Mouse (Mus musculus) hindbrain, embryonic 12.5 days (tissue): Measurements from ENCODE around the gene Npas2. TPM values are rescaled to one million over a fixed set of nuclear protein-coding genes. Genes with fewer than 3 reads are reported as not detected.

Source experiments
- ATAC-seq: fragments of 200-750 bp; cut with Nextera tagmentation; 2 replicates; pipeline ENCODE4 v1.8.0; 2017; ENCODE audit warnings: moderate TSS enrichment; ENCODE audit not compliant: low FRiP score
- H3K27ac ChIP-seq: fragments of 300-500 bp; sonication (generic); 2 replicates; pipeline ENCODE4 v1.5.1; 2016; ENCODE audit warnings: mild to moderate bottlenecking
- H3K27me3 ChIP-seq: fragments of 300-500 bp; sonication (generic); 2 replicates; pipeline ENCODE4 v1.6.1; 2016; ENCODE audit warnings: mild to moderate bottlenecking
- H3K36me3 ChIP-seq: fragments of 300-500 bp; sonication (generic); 2 replicates; pipeline ENCODE4 v1.6.1; 2016; ENCODE audit warnings: mild to moderate bottlenecking
- H3K4me1 ChIP-seq: fragments of 300-500 bp; sonication (generic); 2 replicates; pipeline ENCODE4 v1.6.1; 2016
- H3K4me2 ChIP-seq: fragments of 300-500 bp; sonication (generic); replicated peaks from 2 replicates; pipeline ENCODE4 v1.6.1; 2016; ENCODE audit warnings: mild to moderate bottlenecking
- H3K4me3 ChIP-seq: fragments of 300-500 bp; sonication (generic); 2 replicates; pipeline ENCODE4 v1.5.1; 2016; ENCODE audit warnings: mild to moderate bottlenecking
- H3K9ac ChIP-seq: fragments of 300-500 bp; sonication (generic); 2 replicates; pipeline ENCODE4 v1.6.1; 2016; ENCODE audit warnings: mild to moderate bottlenecking, moderate library complexity
- H3K9me3 ChIP-seq: fragments of 300-500 bp; sonication (generic); replicated peaks from 2 replicates; pipeline ENCODE4 v1.6.1; 2016; ENCODE audit warnings: mild to moderate bottlenecking
- WGBS: fragments of 180-500 bp; shearing (Covaris S2); methylation state at CpG from one replicate; pipeline ENCODE4 v1.1.7; 2016; 5-methylcytosine and 5-hydroxymethylcytosine counted together
- polyA plus RNA-seq: library from polyadenylated mRNA; unstranded; fragments of >200 nt; fragmentation: Nextera tagmentation; extraction: Ambion mirVana; gene quantifications from 2 replicates; pipeline ENCODE4 v1.2.1, GENCODE M21; 2016

The Npas2 gene
- polyA plus RNA-seq, 1 experiment from 2014 or later: 0.15 TPM

- Histone ChIP-seq H3K27me3 (no peaks in the 10 kb centered on the region), H3K9ac (no peak overlapping the region), H3K9me3 (no peaks in the 10 kb centered on the region), H3K27ac (no peak overlapping the region), H3K4me2 (no peak overlapping the region), H3K4me3 (no peak overlapping the region), H3K36me3 (no peaks in the 10 kb centered on the region), H3K4me1 (no peaks in the 10 kb centered on the region)
- no peak for ATAC-seq
- WGBS: 82% methylated on average over 8 of the region's 8 CpGs
These were observed 66.8 kb downstream of the Npas2 start for GRCm38 (mm10) chr1:39260183-39260978.

GRCm38 (mm10) chr1:39266843-39267512 is 73.4 kb downstream of the Npas2 start:
- 0 out of 2 replicates have a peak overlapping the region, but pooled peaks have one; percentile 30 for H3K27ac ChIP-seq

GRCm38 (mm10) chr1:39272976-39273375 is 79.4 kb downstream of the Npas2 start:
- no peak overlapping the region for H3K9ac ChIP-seq
- H3K9me3 ChIP-seq: peaks cover 8% of the 10 kb centered on the region; the same call in 1 of the 2 replicates
- no peak overlapping the region for H3K4me2 ChIP-seq
- no peak overlapping the region for H3K4me3 ChIP-seq
- 71% methylated on average over 6 of the region's 6 CpGs for WGBS
- ATAC-seq: no peak
- H3K36me3 ChIP-seq: no peaks in the 10 kb centered on the region
- no peaks in the 10 kb centered on the region for H3K4me1 ChIP-seq
- no peaks in the 10 kb centered on the region for H3K27me3 ChIP-seq
- H3K27ac ChIP-seq: no peak overlapping the region

More at GRCm38 (mm10) chr1:39266843-39267512, 73.4 kb downstream of the Npas2 start:
- WGBS: 65% methylated on average over 9 of the region's 9 CpGs
- H3K27me3 ChIP-seq: no peaks in the 10 kb centered on the region
- H3K9ac ChIP-seq: no peak overlapping the region
- H3K9me3 ChIP-seq: no peaks in the 10 kb centered on the region; the same call in 1 of the 2 replicates
- H3K4me2 ChIP-seq: no peak overlapping the region
- peak; percentile 52; the same call in 1 of the 2 replicates for ATAC-seq
- H3K36me3 ChIP-seq: no peaks in the 10 kb centered on the region
- H3K4me1 ChIP-seq: peaks cover 7% of the 10 kb centered on the region; the same call in 1 of the 2 replicates
- no peak overlapping the region for H3K4me3 ChIP-seq

- Histone ChIP-seq H3K9ac (no peak overlapping the region), H3K4me1 (peaks cover 3% of the 10 kb centered on the region; the same call in 1 of the 2 replicates), H3K4me3 (no peak overlapping the region), H3K27ac (no peak overlapping the region), H3K4me2 (no peak overlapping the region), H3K36me3 (no peaks in the 10 kb centered on the region), H3K27me3 (no peaks in the 10 kb centered on the region), H3K9me3 (peaks cover 8% of the 10 kb centered on the region; the same call in 1 of the 2 replicates)
- 94% methylated on average over 7 of the region's 7 CpGs for WGBS
- ATAC-seq: no peak
These were observed 86.9 kb downstream of the Npas2 start for GRCm38 (mm10) chr1:39280391-39280790.

GRCm38 (mm10) chr1:39280989-39281875 is 87.7 kb downstream of the Npas2 start:
- Histone ChIP-seq H3K4me1 (peaks cover 3% of the 10 kb centered on the region; the same call in 1 of the 2 replicates), H3K27me3 (no peaks in the 10 kb centered on the region), H3K9me3 (peaks cover 8% of the 10 kb centered on the region; the same call in 1 of the 2 replicates), H3K9ac (no peak overlapping the region), H3K4me2 (no peak overlapping the region), H3K4me3 (no peak overlapping the region), H3K36me3 (no peaks in the 10 kb centered on the region), H3K27ac (no peak overlapping the region)
- WGBS: 76% methylated on average over 15 of the region's 15 CpGs
- no peak for ATAC-seq

GRCm38 (mm10) chr1:39281888-39282287 is 88.4 kb downstream of the Npas2 start:
- Histone ChIP-seq H3K27ac (no peak overlapping the region), H3K4me3 (no peak overlapping the region), H3K9me3 (peaks cover 5% of the 10 kb centered on the region; the same call in 1 of the 2 replicates), H3K9ac (no peak overlapping the region), H3K27me3 (no peaks in the 10 kb centered on the region), H3K4me2 (no peak overlapping the region), H3K4me1 (peaks cover 3% of the 10 kb centered on the region; the same call in 1 of the 2 replicates), H3K36me3 (no peaks in the 10 kb centered on the region)
- 73% methylated on average over 5 of the region's 5 CpGs for WGBS
- no peak for ATAC-seq

GRCm38 (mm10) chr1:39283323-39283722 is 89.8 kb downstream of the Npas2 start:
- no peak overlapping the region for H3K4me3 ChIP-seq
- no peak overlapping the region for H3K27ac ChIP-seq
- no peak overlapping the region for H3K9ac ChIP-seq
- H3K36me3 ChIP-seq: no peaks in the 10 kb centered on the region
- WGBS: 79% methylated on average over 7 of the region's 7 CpGs
- no peak for ATAC-seq
- H3K4me1 ChIP-seq: peaks cover 3% of the 10 kb centered on the region; the same call in 1 of the 2 replicates
- no peaks in the 10 kb centered on the region for H3K27me3 ChIP-seq
- no peak overlapping the region for H3K4me2 ChIP-seq
- no peaks in the 10 kb centered on the region for H3K9me3 ChIP-seq

- Histone ChIP-seq H3K9me3 (no peaks in the 10 kb centered on the region), H3K4me2 (no peak overlapping the region), H3K9ac (no peak overlapping the region), H3K4me1 (peaks cover 3% of the 10 kb centered on the region; the same call in 1 of the 2 replicates), H3K27ac (no peak overlapping the region), H3K27me3 (no peaks in the 10 kb centered on the region), H3K36me3 (no peaks in the 10 kb centered on the region), H3K4me3 (no peak overlapping the region)
- ATAC-seq: no peak
- WGBS: 87% methylated on average over 16 of the region's 16 CpGs
These were observed 91.3 kb downstream of the Npas2 start for GRCm38 (mm10) chr1:39284786-39285185.

GRCm38 (mm10) chr1:39287076-39287475 is 93.5 kb downstream of the Npas2 start:
- Histone ChIP-seq H3K9ac (no peak overlapping the region), H3K36me3 (no peaks in the 10 kb centered on the region), H3K27ac (no peak overlapping the region), H3K4me1 (no peaks in the 10 kb centered on the region), H3K4me3 (no peak overlapping the region), H3K9me3 (no peaks in the 10 kb centered on the region), H3K27me3 (no peaks in the 10 kb centered on the region), H3K4me2 (no peak overlapping the region)
- WGBS: 98% methylated on average over 9 of the region's 9 CpGs
- no peak for ATAC-seq

GRCm38 (mm10) chr1:39287831-39288230 is 94.3 kb downstream of the Npas2 start:
- Histone ChIP-seq H3K9ac (no peak overlapping the region), H3K9me3 (no peaks in the 10 kb centered on the region), H3K4me2 (no peak overlapping the region), H3K4me1 (no peaks in the 10 kb centered on the region), H3K36me3 (no peaks in the 10 kb centered on the region), H3K27ac (no peak overlapping the region), H3K27me3 (no peaks in the 10 kb centered on the region), H3K4me3 (no peak overlapping the region)
- WGBS: 68% methylated on average over 4 of the region's 4 CpGs
- ATAC-seq: no peak

GRCm38 (mm10) chr1:39288425-39288824 is 94.9 kb downstream of the Npas2 start:
- 81% methylated on average over 3 of the region's 3 CpGs for WGBS
- Histone ChIP-seq H3K36me3 (no peaks in the 10 kb centered on the region), H3K4me1 (no peaks in the 10 kb centered on the region), H3K27ac (no peak overlapping the region), H3K4me2 (no peak overlapping the region), H3K9me3 (no peaks in the 10 kb centered on the region), H3K27me3 (no peaks in the 10 kb centered on the region), H3K4me3 (no peak overlapping the region), H3K9ac (no peak overlapping the region)
- ATAC-seq: no peak

GRCm38 (mm10) chr1:39292001-39292400 is 98.5 kb downstream of the Npas2 start:
- no peaks in the 10 kb centered on the region for H3K36me3 ChIP-seq
- H3K9ac ChIP-seq: no peak overlapping the region
- no peaks in the 10 kb centered on the region for H3K4me1 ChIP-seq
- no peak overlapping the region for H3K27ac ChIP-seq
- H3K27me3 ChIP-seq: no peaks in the 10 kb centered on the region
- H3K4me3 ChIP-seq: no peak overlapping the region
- WGBS: 70% methylated on average over 3 of the region's 3 CpGs
- ATAC-seq: no peak
- H3K4me2 ChIP-seq: no peak overlapping the region
- H3K9me3 ChIP-seq: no peaks in the 10 kb centered on the region
